Mouse (Mus musculus) ES-CJ7 (cell line): Measurements from ENCODE around the gene H2-K1.

Experiments used
- DNase-seq: peaks from one replicate; pipeline ENCODE4 v3.0.0; 2011; ENCODE audit warnings: low read depth, low spot score

Gene H2-K1

GRCm38 (mm10) chr17:34000150-34000537, at the start of gene H2-K1:
TSS of gene H2-K1 (minus strand) at chr17:34000347.
- DNase-seq, result peak; percentile 86

- no peak for DNase-seq
Measured at GRCm38 (mm10) chr17:34047404-34048050, 47.4 kb upstream of the H2-K1 start.

GRCm38 (mm10) chr17:34045941-34046340, 45.8 kb upstream of the H2-K1 start:
- no peak for DNase-seq

DNA sequence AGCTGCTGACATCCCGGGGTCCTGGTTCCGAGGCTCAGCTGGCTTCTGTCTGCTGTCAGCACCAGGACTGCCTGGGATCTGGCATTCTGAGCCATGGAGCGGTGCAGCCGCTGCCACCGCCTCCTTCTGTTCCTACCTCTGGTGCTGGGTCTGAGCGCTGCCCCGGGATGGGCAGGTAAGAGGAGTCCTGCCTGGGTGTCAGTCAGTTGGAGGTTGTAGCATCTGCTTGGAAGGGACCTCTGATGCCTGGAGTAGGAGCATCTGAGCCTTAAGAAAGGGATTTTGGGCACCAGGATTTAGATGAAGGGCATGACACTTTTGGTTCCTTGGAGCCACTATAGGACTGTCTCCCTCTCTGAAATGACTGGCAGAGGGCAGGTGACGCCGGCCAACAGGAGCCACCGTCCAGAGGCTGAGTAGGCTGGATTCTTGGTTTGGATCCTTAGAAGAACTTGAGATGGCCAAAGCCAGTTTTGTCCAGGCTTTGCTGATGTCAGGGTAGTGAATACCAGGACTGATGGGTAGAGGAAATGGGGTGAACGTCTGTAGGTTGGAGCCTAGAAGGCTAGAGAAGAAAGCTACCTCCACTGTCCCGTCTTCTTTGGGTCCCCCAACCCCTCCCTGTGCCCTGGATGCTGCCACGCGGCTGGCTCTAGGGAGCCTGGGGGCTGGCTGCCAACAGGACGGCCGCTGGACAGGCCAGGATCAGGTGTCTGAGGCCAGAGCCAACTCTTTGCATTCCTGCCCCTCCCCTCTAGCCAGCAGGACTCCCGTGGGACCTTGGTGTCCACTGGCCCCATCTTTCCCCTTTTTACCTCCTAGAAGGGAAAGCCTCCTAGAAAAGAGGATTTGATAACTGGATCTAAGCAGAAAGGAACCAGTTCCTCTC, 39.7 kb upstream of the H2-K1 start:
- no peak for DNase-seq

DNA sequence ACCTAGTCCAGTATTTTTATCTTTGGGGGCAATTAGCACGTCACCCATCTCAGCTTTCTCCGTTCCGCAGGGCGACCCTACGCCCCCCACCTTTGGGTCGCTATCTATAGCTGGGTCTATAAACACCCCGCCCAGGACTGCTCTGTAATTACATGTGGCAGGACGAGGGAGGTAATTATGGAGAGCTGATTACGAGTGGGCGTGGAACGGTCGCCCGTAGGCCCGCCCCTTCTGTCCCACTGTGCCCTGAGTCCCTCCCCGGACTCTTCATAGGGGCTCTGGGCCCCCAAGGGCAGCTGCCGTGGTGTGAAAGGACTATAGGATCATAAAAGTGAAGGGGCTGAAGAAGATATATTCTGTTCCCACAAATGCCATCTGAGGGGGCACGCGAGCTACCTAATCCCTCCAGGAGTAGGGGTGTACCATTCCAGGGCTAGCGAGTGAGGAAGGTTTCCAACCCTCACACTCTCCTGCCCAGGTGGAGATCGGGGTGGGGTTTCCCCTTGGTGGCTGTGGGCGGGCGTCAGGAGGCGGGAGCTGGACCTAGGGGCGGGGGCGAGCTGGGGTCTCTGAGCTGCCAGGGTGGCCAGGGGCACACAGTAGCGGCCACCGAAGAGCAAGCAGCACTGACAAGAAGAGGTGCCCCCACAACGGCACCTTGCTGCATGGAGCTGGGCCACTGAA, 38.9 kb upstream of the H2-K1 start, which contains the start of gene Col11a2:
Col11a2 (plus strand) TSS at position 560 of the 684 bp plus-strand sequence.
- DNase-seq, result no peak

DNA sequence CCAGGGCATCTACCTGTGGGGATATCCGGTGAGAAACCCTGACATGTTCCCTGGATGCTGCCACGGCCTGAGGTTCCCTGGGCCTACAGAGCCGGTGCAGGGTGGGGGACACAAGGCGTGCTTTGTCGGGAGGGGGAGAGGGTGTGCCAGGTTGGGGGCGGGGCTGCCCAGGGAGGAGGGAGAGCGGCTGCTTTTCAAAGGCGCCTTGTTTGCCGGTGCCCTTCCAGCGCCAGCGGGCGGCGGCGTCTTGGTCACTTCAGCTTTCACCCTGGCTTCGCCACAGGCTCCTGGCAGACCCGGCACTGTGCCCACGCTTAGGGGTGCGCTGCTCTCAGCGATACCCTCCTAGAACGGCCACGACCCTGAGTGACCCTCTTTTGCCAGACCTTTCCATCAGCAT, 38.3 kb upstream of the H2-K1 start:
- DNase-seq, result no peak

DNA sequence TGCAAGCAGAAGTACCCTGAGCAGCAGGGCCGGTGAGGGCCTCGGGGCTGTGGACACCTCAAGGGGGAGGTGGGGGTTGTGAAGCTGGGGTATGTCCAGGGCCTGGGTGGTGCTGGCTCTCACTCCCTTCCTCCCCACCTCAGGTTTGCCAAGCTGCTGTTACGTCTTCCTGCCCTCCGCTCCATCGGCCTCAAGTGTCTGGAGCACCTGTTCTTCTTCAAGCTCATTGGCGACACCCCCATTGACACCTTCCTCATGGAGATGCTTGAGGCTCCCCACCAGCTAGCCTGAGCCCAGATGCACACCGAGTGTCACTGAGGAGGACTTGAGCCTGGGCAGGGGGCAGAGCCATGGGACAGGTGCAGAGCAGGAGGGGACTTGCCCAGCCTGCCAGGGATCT, 37.1 kb upstream of the H2-K1 start:
- no peak for DNase-seq

GRCm38 (mm10) chr17:34036647-34037046, 36.5 kb upstream of the H2-K1 start:
- no peak for DNase-seq

- no peak for DNase-seq
Measured at GRCm38 (mm10) chr17:34035517-34035916, 35.4 kb upstream of the H2-K1 start.

DNA sequence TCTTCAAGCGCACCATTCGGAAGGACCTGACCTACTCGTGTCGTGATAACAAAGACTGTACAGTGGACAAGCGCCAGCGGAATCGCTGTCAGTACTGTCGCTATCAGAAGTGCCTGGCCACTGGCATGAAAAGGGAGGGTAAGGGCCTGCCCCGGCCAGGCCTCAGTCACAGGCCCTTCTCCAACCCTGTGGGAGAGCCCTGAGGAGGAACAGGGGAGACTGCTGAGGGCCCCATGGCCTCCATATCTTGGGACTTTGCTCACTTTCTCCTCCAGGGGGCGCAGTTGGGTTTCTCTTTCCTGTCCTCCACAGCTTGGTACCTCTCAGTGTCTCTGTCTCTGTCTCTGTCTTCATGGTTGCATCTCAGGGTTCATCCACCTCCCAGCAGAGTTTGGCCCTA, 33.9 kb upstream of the H2-K1 start:
- peak; percentile 76 for DNase-seq

DNA sequence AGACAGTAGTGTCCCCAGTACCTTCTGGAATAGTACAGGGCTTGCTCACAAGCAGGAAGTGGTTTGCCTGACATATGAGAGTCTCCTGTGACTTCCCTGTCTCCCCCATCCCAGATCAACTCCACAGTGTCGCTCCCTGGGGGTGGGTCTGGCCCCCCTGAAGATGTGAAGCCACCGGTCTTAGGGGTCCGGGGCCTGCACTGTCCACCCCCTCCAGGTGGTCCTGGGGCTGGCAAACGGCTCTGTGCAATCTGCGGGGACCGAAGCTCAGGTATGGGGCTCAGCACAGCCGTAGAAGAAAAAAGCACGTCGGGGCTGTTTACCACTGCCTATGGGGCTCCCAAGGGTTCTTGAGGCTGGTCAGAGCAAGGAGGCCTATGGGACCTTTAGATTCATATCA, 33.3 kb upstream of the H2-K1 start:
- DNase-seq, result no peak

DNA sequence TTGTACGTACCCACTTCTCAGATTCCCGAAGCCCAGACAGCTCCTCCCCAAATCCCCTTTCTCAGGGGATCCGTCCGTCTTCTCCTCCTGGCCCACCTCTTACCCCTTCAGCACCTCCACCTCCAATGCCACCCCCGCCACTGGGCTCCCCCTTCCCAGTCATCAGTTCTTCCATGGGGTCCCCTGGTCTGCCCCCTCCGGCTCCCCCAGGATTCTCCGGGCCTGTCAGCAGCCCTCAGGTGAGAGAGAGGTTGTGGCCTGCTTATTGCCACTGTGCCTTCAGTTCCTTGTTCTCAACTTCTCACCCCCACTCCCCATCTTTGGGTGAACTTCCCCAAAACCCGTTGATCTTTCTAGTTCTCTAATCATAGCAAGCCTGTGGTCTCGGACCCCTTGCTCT, 32.7 kb upstream of the H2-K1 start:
- DNase-seq, result no peak

DNA sequence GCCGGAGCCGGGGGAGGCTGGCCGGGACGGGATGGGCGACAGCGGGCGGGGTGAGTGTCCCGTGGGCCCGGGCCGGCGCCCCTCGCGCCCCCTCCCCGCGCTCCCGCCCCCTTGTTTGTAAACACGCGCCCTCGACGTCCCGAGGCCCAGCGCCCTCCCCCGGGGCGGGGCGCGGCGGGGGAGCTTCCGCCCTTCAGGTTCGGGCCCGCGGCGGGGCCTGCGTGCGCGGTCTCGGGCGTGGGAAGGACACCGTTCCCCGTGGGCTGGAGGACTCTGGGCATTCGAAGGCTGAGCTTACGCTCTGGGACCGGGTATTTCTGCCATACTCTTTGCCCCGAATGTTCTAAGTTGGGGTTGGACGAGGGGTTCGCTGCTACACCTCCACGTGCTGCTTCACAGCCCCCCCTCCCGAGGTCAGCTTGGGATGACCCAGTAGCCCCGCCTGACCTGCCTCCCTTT, 32.1 kb upstream of the H2-K1 start:
- no peak for DNase-seq

GRCm38 (mm10) chr17:34031465-34032173, 31.5 kb upstream of the H2-K1 start, which contains the start of the genes Slc39a7 and Rxrb:
TSS of gene Slc39a7 (minus strand) at chr17:34031682.
TSS of gene Rxrb (plus strand) at chr17:34031812.
- DNase-seq, result peak; percentile 98

DNA sequence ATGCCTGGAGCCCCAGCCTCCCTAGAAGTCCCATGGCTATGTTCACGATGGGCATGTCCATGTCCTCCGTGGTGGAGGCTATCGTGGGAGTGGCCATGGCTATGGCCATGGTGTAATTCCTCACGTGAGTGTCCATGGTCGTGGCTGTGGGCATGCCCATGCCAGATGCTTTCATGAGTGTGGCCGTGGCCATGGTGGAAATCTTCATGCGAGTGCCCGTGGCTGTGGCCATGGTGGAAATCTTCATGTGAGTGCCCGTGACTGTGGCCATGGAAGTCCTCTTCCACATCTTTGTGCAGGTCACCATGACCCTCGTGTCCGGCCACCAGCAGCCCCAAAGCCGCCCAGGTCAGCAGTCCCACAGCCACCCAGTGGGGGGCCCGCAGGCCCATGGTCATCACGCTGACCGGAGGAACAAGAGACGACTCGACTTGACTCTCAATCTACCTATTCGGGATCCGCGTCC, 30.7 kb upstream of the H2-K1 start:
- DNase-seq, result no peak

GRCm38 (mm10) chr17:34029890-34030595, 29.9 kb upstream of the H2-K1 start:
- DNase-seq, result no peak

- no peak for DNase-seq
Measured at GRCm38 (mm10) chr17:34029150-34029889, 29.2 kb upstream of the H2-K1 start.

DNA sequence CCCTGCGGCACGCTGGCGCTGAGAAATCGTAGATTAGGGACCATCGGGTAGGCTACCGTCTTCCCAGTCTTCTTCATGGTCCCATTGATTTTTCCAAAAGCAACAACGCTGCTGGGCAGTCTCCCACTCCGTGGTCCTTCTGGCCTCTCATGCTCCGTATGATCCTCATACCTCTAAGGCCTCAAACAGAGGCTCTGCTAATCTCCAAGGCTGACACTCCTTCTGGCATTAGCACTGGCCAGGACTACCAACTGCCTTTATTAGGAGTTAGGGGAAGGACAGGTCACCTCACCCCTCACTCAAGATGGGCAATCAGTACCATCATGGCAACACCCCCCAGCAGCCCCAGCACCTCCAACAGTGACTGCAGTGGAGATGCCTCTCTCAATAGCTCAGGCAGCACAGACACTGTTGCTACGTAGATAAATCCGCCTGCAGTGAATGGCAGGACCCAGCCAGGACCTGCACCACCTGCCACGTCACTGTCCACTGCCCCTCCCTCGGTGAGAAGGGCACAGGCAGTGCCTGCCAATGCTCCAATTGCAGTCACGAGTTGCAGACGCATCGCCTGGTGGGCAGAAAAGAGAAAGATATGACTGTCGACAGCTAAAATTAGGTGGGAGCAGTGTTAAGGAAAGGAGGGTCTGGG, 28.5 kb upstream of the H2-K1 start:
- no peak for DNase-seq

DNA sequence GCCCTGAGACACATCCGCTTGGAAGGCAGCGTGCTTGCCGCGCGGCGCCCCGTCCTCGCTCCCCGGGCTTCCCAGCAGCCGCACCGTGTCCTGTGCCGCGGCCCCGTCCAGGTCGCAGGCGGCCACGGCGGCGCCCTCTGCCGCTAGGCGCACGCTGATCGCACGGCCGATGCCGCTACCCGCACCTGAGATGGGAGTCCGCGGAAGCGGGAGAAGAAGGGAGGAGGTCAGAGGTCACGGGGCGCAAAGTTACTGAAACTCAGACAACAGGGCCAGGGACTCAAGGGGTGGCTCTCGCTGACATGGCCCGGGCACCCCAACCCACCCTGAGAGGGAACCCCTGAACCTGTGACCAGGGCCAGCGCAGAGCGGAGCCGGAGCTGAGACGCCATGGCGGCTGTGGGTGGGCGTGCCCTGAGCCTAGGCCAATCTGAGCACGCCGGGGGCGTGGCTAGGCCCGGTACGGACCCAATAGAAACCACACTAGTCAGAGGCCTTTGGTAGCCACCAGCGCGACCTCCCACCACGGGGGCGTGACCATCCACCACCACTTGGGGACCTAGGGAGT, 27.6 kb upstream of the H2-K1 start, which contains the start of gene H2-Ke6:
H2-Ke6 (minus strand) TSS at position 405 of the 568 bp plus-strand sequence.
- peak; percentile 95 for DNase-seq
